Mouse (Mus musculus): ENCODE data around the gene Ccdc138. TPM values are rescaled to one million over a fixed set of nuclear protein-coding genes. Genes with fewer than 3 reads are reported as not detected.

Ccdc138 gene
- total RNA-seq, 2 experiments from 2014 or later: 0.33 to 0.40 TPM

GRCm38 (mm10) chr10:58585427-58586223 lies 87.9 kb downstream of the Ccdc138 start:
- DNase-seq: no peak

GRCm38 (mm10) chr10:58594486-58594885 lies 96.7 kb downstream of the Ccdc138 start:
- no peak for DNase-seq

- DNase-seq: no peak
Observed at GRCm38 (mm10) chr10:58595197-58595596, 97.4 kb downstream of the Ccdc138 start.

- no peak for DNase-seq
Observed at GRCm38 (mm10) chr10:58595821-58596220, 98.1 kb downstream of the Ccdc138 start.

- DNase-seq: no peak
Observed at GRCm38 (mm10) chr10:58600151-58600550, 102.4 kb downstream of the Ccdc138 start.

- no peak for DNase-seq
Observed at GRCm38 (mm10) chr10:58600983-58601382, 103.2 kb downstream of the Ccdc138 start.

GRCm38 (mm10) chr10:58601431-58601901 lies 103.7 kb downstream of the Ccdc138 start:
- DNase-seq: peak; percentile 55

GRCm38 (mm10) chr10:58601946-58602345 lies 104.2 kb downstream of the Ccdc138 start:
- no peak for DNase-seq

GRCm38 (mm10) chr10:58604779-58605178 lies 107.0 kb downstream of the Ccdc138 start:
- peak; percentile 87 for DNase-seq

GRCm38 (mm10) chr10:58606356-58606755 lies 108.6 kb downstream of the Ccdc138 start:
- DNase-seq: no peak

- no peak for DNase-seq
Observed at GRCm38 (mm10) chr10:58608858-58609257, 111.1 kb downstream of the Ccdc138 start.

GRCm38 (mm10) chr10:58610484-58611261 lies 112.9 kb downstream of the Ccdc138 start:
- DNase-seq: peak; percentile 61

GRCm38 (mm10) chr10:58614601-58615000 lies 116.9 kb downstream of the Ccdc138 start:
- no peak for DNase-seq

- DNase-seq: no peak
Observed at GRCm38 (mm10) chr10:58616565-58616964, 118.8 kb downstream of the Ccdc138 start.

GRCm38 (mm10) chr10:58618501-58619216 lies 120.9 kb downstream of the Ccdc138 start:
- no peak for DNase-seq

- DNase-seq: no peak
Observed at GRCm38 (mm10) chr10:58619266-58619665, 121.5 kb downstream of the Ccdc138 start.

- no peak for DNase-seq
Observed at GRCm38 (mm10) chr10:58624848-58625711, 127.3 kb downstream of the Ccdc138 start.
